Mouse (Mus musculus): Measurements from ENCODE around the gene Ehd4.

- no peak for TF ChIP-seq CTCF (IDR thresholded peaks at IDR 0.05; ENCODE audit: low read depth, low read length)
- no peak for TF ChIP-seq POLR2A (IDR thresholded peaks at IDR 0.05; ENCODE audit: borderline replicate concordance, low read depth, low read length)
These were observed 3.6 kb upstream of the Ehd4 start for GRCm38 (mm10) chr2:120158016-120158415.

All from bone marrow macrophage, adult 2 months (primary cell).